Mouse (Mus musculus) myocyte (in vitro differentiated cells): ENCODE results near the gene Insl6.

Source experiments
- CEBPB ChIP-seq: IDR thresholded peaks from 2 replicates; pipeline ENCODE4 v1.6.1; 2011; ENCODE audit warnings: mild to moderate bottlenecking, moderate library complexity; ENCODE audit not compliant: poor library complexity, insufficient read depth, severe bottlenecking
- E2F4 ChIP-seq: IDR thresholded peaks from one replicate; pipeline ENCODE4 v1.6.1; 2011; ENCODE audit warnings: mild to moderate bottlenecking, control low read depth, moderate library complexity; ENCODE audit not compliant: insufficient read depth
- MAX ChIP-seq: IDR thresholded peaks from one replicate; pipeline ENCODE4 v1.6.1; 2011; ENCODE audit warnings: low read depth, mild to moderate bottlenecking, control low read depth
- MYOD1 ChIP-seq, 3 experiments: IDR thresholded peaks; one replicate each; pipeline ENCODE4 v1.6.1; 2011; ENCODE audit warnings: control low read depth in 2 of 3, low read depth in 2 of 3, mild to moderate bottlenecking in 2 of 3, moderate library complexity in 1 of 3; ENCODE audit not compliant: insufficient read length in 2 of 3, control insufficient read depth in 1 of 3
- MYOG ChIP-seq, 3 experiments: IDR thresholded peaks; one replicate each; pipeline ENCODE4 v1.6.1; 2011; ENCODE audit warnings: control low read depth in 2 of 3, low read depth in 2 of 3, mild to moderate bottlenecking in 2 of 3; ENCODE audit not compliant: insufficient read length in 2 of 3, control insufficient read depth in 1 of 3, insufficient read depth in 1 of 3
- POLR2A ChIP-seq: IDR thresholded peaks from one replicate; pipeline ENCODE4 v1.6.1; 2011; ENCODE audit warnings: low read depth, mild to moderate bottlenecking, control low read depth, moderate library complexity; ENCODE audit not compliant: insufficient read length
- POLR2AphosphoS2 ChIP-seq: IDR thresholded peaks from one replicate; pipeline ENCODE4 v1.6.1; 2011; ENCODE audit warnings: low read depth, control low read depth; ENCODE audit not compliant: insufficient read length
- SRF ChIP-seq: IDR thresholded peaks from one replicate; pipeline ENCODE4 v1.6.1; 2011; ENCODE audit warnings: low read depth; ENCODE audit not compliant: control insufficient read depth, insufficient read length
- TCF12 ChIP-seq: IDR thresholded peaks from one replicate; pipeline ENCODE4 v1.6.1; 2011; ENCODE audit warnings: mild to moderate bottlenecking, control low read depth; ENCODE audit not compliant: poor library complexity, insufficient read depth, severe bottlenecking
- USF1 ChIP-seq: IDR thresholded peaks from one replicate; pipeline ENCODE4 v1.6.1; 2011; ENCODE audit warnings: low read depth, mild to moderate bottlenecking, control low read depth, moderate library complexity

- TF ChIP-seq SRF: no peak
- no peak for TF ChIP-seq POLR2A
- no peak for TF ChIP-seq MAX
- TF ChIP-seq CEBPB: no peak
- no peak for TF ChIP-seq TCF12
- TF ChIP-seq USF1: no peak
- TF ChIP-seq E2F4: no peak
- TF ChIP-seq MYOG (IDR thresholded peaks at IDR 0.05; ENCODE audit: control insufficient read depth in 1 of 3, insufficient read depth in 1 of 3, insufficient read length in 2 of 3, low read depth in 2 of 3): no peak
- TF ChIP-seq POLR2AphosphoS2: no peak
- no peak for TF ChIP-seq MYOD1 (IDR thresholded peaks at IDR 0.05; ENCODE audit: control insufficient read depth in 1 of 3, insufficient read length in 2 of 3, low read depth in 2 of 3)
Observed at GRCm38 (mm10) chr19:29356281-29356680, 31.1 kb upstream of the Insl6 start.
